ENCODE assay signal across 24 mouse cellular contexts in the genomic region with DNA sequence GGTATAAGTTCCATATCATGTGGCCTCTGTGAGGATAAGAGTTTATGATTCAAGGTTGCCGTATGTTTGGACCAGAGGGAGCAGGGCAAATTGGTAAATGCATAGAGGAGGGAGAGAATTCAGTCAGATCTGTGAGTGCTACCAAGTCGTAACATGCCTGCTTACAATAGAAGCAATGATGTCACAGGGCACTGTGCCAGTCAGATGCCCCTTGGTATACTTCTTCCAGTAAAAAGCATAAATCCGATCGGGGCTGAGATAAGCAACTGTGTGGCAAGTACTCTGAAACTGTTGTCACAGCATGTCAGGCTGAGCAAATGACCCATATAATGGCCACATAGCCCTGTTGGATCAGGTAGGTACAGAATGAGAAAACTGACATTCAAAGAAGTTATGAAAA. TPM values are rescaled to one million over a fixed set of nuclear protein-coding genes. Genes with fewer than 3 reads are reported as not detected.
DNase-seq lines count a peak whose midpoint lies in the region; ATAC-seq lines count a peak whose summit lies in the region.
"Had no signal": no experiment of that assay in that cellular context is flagged by ENCODE, and none has a peak within 500 bp of the region (broad histone marks: within the 10 kb centered on the region; RNA-seq: fewer than 3 reads in every experiment).

No protein-coding gene starts in this region.

- ATAC-seq in forebrain, embryonic 14.5 days = no peak
- no peak for ATAC-seq in forebrain, embryonic 13.5 days
- ATAC-seq: forebrain, embryonic 16.5 days had no signal

- no peak overlapping the region for H3K4me3 ChIP-seq in forebrain, embryonic 14.5 days (ENCODE audit: low read depth, low read length)
- no peak overlapping the region for H3K4me3 ChIP-seq in forebrain, embryonic 13.5 days
- H3K4me3 ChIP-seq: embryonic facial prominence, embryonic 12.5 days; embryonic facial prominence, embryonic 15.5 days; erythroblast, embryonic 14.5 days; forebrain, embryonic 10.5 days; forebrain, embryonic 12.5 days had no signal

- no peak overlapping the region for H3K9ac ChIP-seq in forebrain, embryonic 14.5 days (ENCODE audit: low read length)
- no peak overlapping the region for H3K9ac ChIP-seq in forebrain, embryonic 13.5 days
- H3K9ac ChIP-seq: embryonic facial prominence, embryonic 12.5 days; embryonic facial prominence, embryonic 15.5 days; forebrain, embryonic 12.5 days had no signal

- H3K4me2 ChIP-seq in forebrain, embryonic 14.5 days (ENCODE audit: low read length) = no peak overlapping the region
- H3K4me2 ChIP-seq in forebrain, embryonic 13.5 days = no peak overlapping the region
- H3K4me2 ChIP-seq: embryonic facial prominence, embryonic 12.5 days; embryonic facial prominence, embryonic 15.5 days; forebrain, embryonic 12.5 days had no signal

- no peaks in the 10 kb centered on the region for H3K4me1 ChIP-seq in forebrain, embryonic 14.5 days (ENCODE audit: control insufficient read depth, insufficient read depth, low read length)
- H3K4me1 ChIP-seq in forebrain, embryonic 13.5 days = no peaks in the 10 kb centered on the region
- H3K4me1 ChIP-seq: embryonic facial prominence, embryonic 12.5 days; embryonic facial prominence, embryonic 15.5 days had no signal

- no peaks in the 10 kb centered on the region for H3K9me3 ChIP-seq in forebrain, embryonic 14.5 days (replicated peaks; ENCODE audit: control insufficient read depth, low read length)
- no peaks in the 10 kb centered on the region for H3K9me3 ChIP-seq in forebrain, embryonic 13.5 days (replicated peaks)
- H3K9me3 ChIP-seq: embryonic facial prominence, embryonic 12.5 days; embryonic facial prominence, embryonic 15.5 days; forebrain, embryonic 10.5 days; forebrain, embryonic 12.5 days had no signal

- DNase-seq in forebrain, embryonic 14.5 days (ENCODE audit: low spot score) = peak; percentile 10
- DNase-seq in urinary bladder, postnatal 14 days (ENCODE audit: low spot score) = peak; percentile 71
- no peak for DNase-seq in urinary bladder, postnatal 4 days (ENCODE audit: low spot score in 2 of 2)
- DNase-seq in urinary bladder, postnatal 36 days (ENCODE audit: low spot score in 2 of 2) = peak; percentile 61 to 68
- DNase-seq in urinary bladder, adult 2 months (ENCODE audit: low spot score) = no peak
- no peak for DNase-seq in c-Kit-positive CD71-positive TER-119-positive erythroid progenitor cells, embryonic 14.5 days (ENCODE audit: low spot score)
- DNase-seq: adrenal gland, adult 2 months; adrenal gland, postnatal 10 days; adrenal gland, postnatal 25 days; cerebellum, adult 11 months; cerebellum, adult 18-20 months; cerebellum, adult 8-10 months; cerebellum, adult 9-11 months; cerebellum, postnatal 14 days; cerebellum, postnatal 36 days; embryo, embryonic 11 days had no signal

- no peak overlapping the region for H3K27ac ChIP-seq in forebrain, embryonic 14.5 days (ENCODE audit: low read depth, low read length)
- H3K27ac ChIP-seq in forebrain, embryonic 13.5 days = no peak overlapping the region
- H3K27ac ChIP-seq: embryonic facial prominence, embryonic 12.5 days; embryonic facial prominence, embryonic 15.5 days; forebrain, embryonic 10.5 days; forebrain, embryonic 12.5 days had no signal

- 65% methylated on average over 4 of the region's 4 CpGs for WGBS in forebrain, embryonic 14.5 days
- 71% methylated on average over 4 of the region's 4 CpGs for WGBS in forebrain, embryonic 13.5 days

- no peaks in the 10 kb centered on the region for H3K27me3 ChIP-seq in forebrain, embryonic 14.5 days (replicated peaks; ENCODE audit: control insufficient read depth, insufficient read depth, low read length)
- no peaks in the 10 kb centered on the region for H3K27me3 ChIP-seq in forebrain, embryonic 13.5 days
- H3K27me3 ChIP-seq: embryonic facial prominence, embryonic 12.5 days; embryonic facial prominence, embryonic 15.5 days; forebrain, embryonic 12.5 days had no signal

- no peaks in the 10 kb centered on the region for H3K36me3 ChIP-seq in forebrain, embryonic 14.5 days (ENCODE audit: control insufficient read depth, insufficient read depth, low read length)
- H3K36me3 ChIP-seq in forebrain, embryonic 13.5 days (ENCODE audit: poor library complexity, severe bottlenecking) = no peaks in the 10 kb centered on the region
- H3K36me3 ChIP-seq: embryonic facial prominence, embryonic 12.5 days; embryonic facial prominence, embryonic 15.5 days; forebrain, embryonic 10.5 days; forebrain, embryonic 12.5 days had no signal

RNA-seq across cellular contexts. Expression of a gene that starts 3.2 kb away (rescaled TPM):
- polyA plus RNA-seq in forebrain, embryonic 14.5 days (2014; fragmentation: Nextera tagmentation; extraction: Ambion mirVana) = 0.15 TPM in 2 replicates
- 0.11 and 0.17 TPM in 2 replicates for polyA plus RNA-seq in forebrain, embryonic 13.5 days (2015; fragmentation: Nextera tagmentation; extraction: Ambion mirVana)
- polyA plus RNA-seq in urinary bladder, adult 2 months (2012; rRNA removed) = 0.01 TPM in 1 of 2 replicates, not detected in the other
- polyA plus RNA-seq: adrenal gland, adult 2 months; C2C12; embryonic facial prominence, embryonic 12.5 days; embryonic facial prominence, embryonic 15.5 days; erythroblast, embryonic 14.5 days; forebrain, embryonic 16.5 days had no signal

RNA-seq across cellular contexts. Expression of a gene that starts 14.0 kb away (rescaled TPM):
- 2.0 and 2.1 TPM in 2 replicates for polyA plus RNA-seq in forebrain, embryonic 14.5 days (2014; fragmentation: Nextera tagmentation; extraction: Ambion mirVana)
- 1.4 and 1.6 TPM in 2 replicates for polyA plus RNA-seq in forebrain, embryonic 13.5 days (2015; fragmentation: Nextera tagmentation; extraction: Ambion mirVana)
- 0.01 and 0.28 TPM in 2 replicates for polyA plus RNA-seq in urinary bladder, adult 2 months (2012; rRNA removed)
- polyA plus RNA-seq: adrenal gland, adult 2 months; erythroblast, embryonic 14.5 days had no signal

RNA-seq across cellular contexts. Expression of a gene that starts 42.8 kb away (rescaled TPM):
- polyA plus RNA-seq in forebrain, embryonic 14.5 days (2014; fragmentation: Nextera tagmentation; extraction: Ambion mirVana) = 165 and 168 TPM in 2 replicates
- polyA plus RNA-seq in forebrain, embryonic 13.5 days (2015; fragmentation: Nextera tagmentation; extraction: Ambion mirVana) = 130 and 141 TPM in 2 replicates
- polyA plus RNA-seq in urinary bladder, adult 2 months (2012; rRNA removed) = 54.2 and 61.4 TPM in 2 replicates

RNA-seq across cellular contexts. Expression of a gene that starts 53.4 kb away (rescaled TPM):
- polyA plus RNA-seq in forebrain, embryonic 14.5 days (2014; fragmentation: Nextera tagmentation; extraction: Ambion mirVana) = 37.3 and 43.0 TPM in 2 replicates
- 37.1 and 39.4 TPM in 2 replicates for polyA plus RNA-seq in forebrain, embryonic 13.5 days (2015; fragmentation: Nextera tagmentation; extraction: Ambion mirVana)
- polyA plus RNA-seq in urinary bladder, adult 2 months (2012; rRNA removed) = 15.0 and 17.0 TPM in 2 replicates

Comparison
In these comparisons a context has a peak if more than half of its experiments do, and no peak if none do; other contexts are left out.
1. DNase-seq: peak in forebrain, embryonic 14.5 days (single experiment), urinary bladder, postnatal 14 days (single experiment) and urinary bladder, postnatal 36 days (2 of 2); none in urinary bladder, postnatal 4 days (0 of 2), urinary bladder, adult 2 months (single experiment) and c-Kit-positive CD71-positive TER-119-positive erythroid progenitor cells, embryonic 14.5 days (single experiment).